Mouse (Mus musculus): ENCODE data around the gene A830031A19Rik.

The A830031A19Rik gene

GRCm38 (mm10) chr11:24076821-24077730 is 2.2 kb upstream of the A830031A19Rik start:
- DNase-seq (ENCODE audit: low spot score): no peak

GRCm38 (mm10) chr11:24076127-24076650 is 1.3 kb upstream of the A830031A19Rik start:
- no peak for DNase-seq (ENCODE audit: low spot score)

GRCm38 (mm10) chr11:24075486-24076126 is 752 bp upstream of the A830031A19Rik start:
- no peak for DNase-seq (ENCODE audit: low spot score)

GRCm38 (mm10) chr11:24074021-24074591 is 748 bp downstream of the A830031A19Rik start:
- no peak for DNase-seq (ENCODE audit: low spot score)

GRCm38 (mm10) chr11:24065313-24065712 is 9.5 kb downstream of the A830031A19Rik start:
- no peak for DNase-seq (ENCODE audit: low spot score)

GRCm38 (mm10) chr11:24064221-24064620 is 10.6 kb downstream of the A830031A19Rik start:
- no peak for DNase-seq (ENCODE audit: low spot score)

- DNase-seq (ENCODE audit: low spot score): no peak
These were observed 12.3 kb downstream of the A830031A19Rik start for GRCm38 (mm10) chr11:24062495-24063096.

- no peak for DNase-seq (ENCODE audit: low spot score)
These were observed 13.0 kb downstream of the A830031A19Rik start for GRCm38 (mm10) chr11:24061819-24062218.

- DNase-seq (ENCODE audit: low spot score): no peak
These were observed 14.4 kb downstream of the A830031A19Rik start for GRCm38 (mm10) chr11:24060428-24060827.

GRCm38 (mm10) chr11:24059137-24059536 is 15.7 kb downstream of the A830031A19Rik start:
- no peak for DNase-seq (ENCODE audit: low spot score)

- DNase-seq (ENCODE audit: low spot score): no peak
These were observed 22.0 kb downstream of the A830031A19Rik start for GRCm38 (mm10) chr11:24052882-24053281.

- no peak for DNase-seq (ENCODE audit: low spot score)
These were observed 24.7 kb downstream of the A830031A19Rik start for GRCm38 (mm10) chr11:24050032-24050757.

- DNase-seq (ENCODE audit: low spot score): peak; percentile 35
These were observed 25.4 kb downstream of the A830031A19Rik start for GRCm38 (mm10) chr11:24049226-24050031.

GRCm38 (mm10) chr11:24044025-24044424 is 30.8 kb downstream of the A830031A19Rik start:
- DNase-seq (ENCODE audit: low spot score): no peak

- no peak for DNase-seq (ENCODE audit: low spot score)
These were observed 54.1 kb downstream of the A830031A19Rik start for GRCm38 (mm10) chr11:24020760-24021159.

- DNase-seq (ENCODE audit: low spot score): no peak
These were observed 56.1 kb downstream of the A830031A19Rik start for GRCm38 (mm10) chr11:24018783-24019182.

- DNase-seq (ENCODE audit: low spot score): no peak
These were observed 58.1 kb downstream of the A830031A19Rik start for GRCm38 (mm10) chr11:24016647-24017179.

- no peak for DNase-seq (ENCODE audit: low spot score)
These were observed 58.8 kb downstream of the A830031A19Rik start for GRCm38 (mm10) chr11:24016049-24016448.

- DNase-seq (ENCODE audit: low spot score): no peak
These were observed 60.2 kb downstream of the A830031A19Rik start for GRCm38 (mm10) chr11:24014642-24015041.

GRCm38 (mm10) chr11:24012301-24012700 is 62.6 kb downstream of the A830031A19Rik start:
- DNase-seq (ENCODE audit: low spot score): no peak

Measured in MN1 (cell line).